Mouse (Mus musculus): ENCODE results near the gene Timm22. TPM values are rescaled to one million over a fixed set of nuclear protein-coding genes. Genes with fewer than 3 reads are reported as not detected.

Timm22 gene
- polyA plus RNA-seq, 1 experiment = 29.0 TPM

GRCm38 (mm10) chr11:76370491-76370890, 36.3 kb upstream of the Timm22 start:
- H3K9me3 ChIP-seq = no peaks in the 10 kb centered on the region
- TF ChIP-seq FLI1 (IDR thresholded peaks at IDR 0.05; ENCODE audit: low read length) (no peak), GATA1 (IDR thresholded peaks at IDR 0.05; ENCODE audit: borderline replicate concordance, low read length) (no peak)
- no peak overlapping the region for H3K4me3 ChIP-seq (replicated peaks)
- no peaks in the 10 kb centered on the region for H3K36me3 ChIP-seq (replicated peaks; ENCODE audit: low read length)
- peaks cover 7% of the 10 kb centered on the region for H3K27me3 ChIP-seq (replicated peaks)
- H3K4me1 ChIP-seq = peaks cover 30% of the 10 kb centered on the region

DNA sequence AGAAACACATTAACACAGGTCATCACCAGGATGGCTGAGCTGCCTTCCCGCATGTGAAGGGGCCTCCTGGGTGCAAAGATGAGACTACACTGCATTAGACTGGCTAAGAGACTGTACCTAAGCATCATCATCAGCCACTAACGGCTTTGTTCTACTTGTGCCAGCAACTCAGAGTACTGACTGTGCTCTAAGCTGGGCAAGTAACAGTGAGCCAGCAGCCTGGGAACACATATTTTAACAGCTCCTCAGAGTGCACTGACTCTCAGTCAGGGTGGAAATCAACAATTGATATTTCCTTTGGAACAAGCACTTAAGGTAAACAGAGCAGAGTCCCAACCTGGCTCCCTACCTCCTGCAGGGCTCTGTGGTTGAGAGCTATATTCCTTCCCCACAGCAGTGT, 34.6 kb upstream of the Timm22 start:
- Histone ChIP-seq H3K4me3 (replicated peaks) (no peak overlapping the region), H3K9me3 (no peaks in the 10 kb centered on the region), H3K36me3 (replicated peaks; ENCODE audit: low read length) (no peaks in the 10 kb centered on the region), H3K27me3 (replicated peaks) (peaks cover 7% of the 10 kb centered on the region), H3K4me1 (peaks cover 22% of the 10 kb centered on the region)
- no peak for TF ChIP-seq FLI1 (IDR thresholded peaks at IDR 0.05; ENCODE audit: low read length)

GRCm38 (mm10) chr11:76372534-76372933, 34.2 kb upstream of the Timm22 start:
- H3K4me1 ChIP-seq = peaks cover 18% of the 10 kb centered on the region
- TF ChIP-seq GATA1 (IDR thresholded peaks at IDR 0.05; ENCODE audit: borderline replicate concordance, low read length) = no peak
- TF ChIP-seq FLI1 (IDR thresholded peaks at IDR 0.05; ENCODE audit: low read length) = no peak
- H3K27me3 ChIP-seq (replicated peaks) = peaks cover 7% of the 10 kb centered on the region
- H3K9me3 ChIP-seq = no peaks in the 10 kb centered on the region
- H3K4me3 ChIP-seq (replicated peaks) = no peak overlapping the region
- H3K36me3 ChIP-seq (replicated peaks; ENCODE audit: low read length) = no peaks in the 10 kb centered on the region

- peaks cover 11% of the 10 kb centered on the region; the same call in 1 of the 2 replicates for H3K4me1 ChIP-seq
- no peak overlapping the region for H3K4me3 ChIP-seq (replicated peaks)
- H3K27me3 ChIP-seq (replicated peaks) = peaks cover 7% of the 10 kb centered on the region
- no peaks in the 10 kb centered on the region for H3K9me3 ChIP-seq
- no peaks in the 10 kb centered on the region for H3K36me3 ChIP-seq (replicated peaks; ENCODE audit: low read length)
- TF ChIP-seq FLI1 (IDR thresholded peaks at IDR 0.05; ENCODE audit: low read length) (no peak), GATA1 (IDR thresholded peaks at IDR 0.05; ENCODE audit: borderline replicate concordance, low read length) (no peak)
Measured at GRCm38 (mm10) chr11:76374491-76375185, 32.1 kb upstream of the Timm22 start.

GRCm38 (mm10) chr11:76376425-76376824, 30.3 kb upstream of the Timm22 start:
- TF ChIP-seq FLI1 (IDR thresholded peaks at IDR 0.05; ENCODE audit: low read length) = no peak
- no peak for TF ChIP-seq GATA1 (IDR thresholded peaks at IDR 0.05; ENCODE audit: borderline replicate concordance, low read length)
- H3K4me3 ChIP-seq (replicated peaks) = no peak overlapping the region

GRCm38 (mm10) chr11:76379921-76380544, 26.7 kb upstream of the Timm22 start:
- Histone ChIP-seq H3K9me3 (no peaks in the 10 kb centered on the region), H3K36me3 (replicated peaks; ENCODE audit: low read length) (no peaks in the 10 kb centered on the region), H3K4me3 (replicated peaks) (no peak overlapping the region), H3K27me3 (replicated peaks) (no peaks in the 10 kb centered on the region), H3K4me1 (peaks cover 5% of the 10 kb centered on the region)
- TF ChIP-seq FLI1 (IDR thresholded peaks at IDR 0.05; ENCODE audit: low read length) = no peak

More at GRCm38 (mm10) chr11:76376425-76376824, 30.3 kb upstream of the Timm22 start:
- peaks cover 11% of the 10 kb centered on the region for H3K4me1 ChIP-seq
- H3K9me3 ChIP-seq = no peaks in the 10 kb centered on the region
- H3K36me3 ChIP-seq (replicated peaks; ENCODE audit: low read length) = no peaks in the 10 kb centered on the region
- H3K27me3 ChIP-seq (replicated peaks) = peaks cover 3% of the 10 kb centered on the region

DNA sequence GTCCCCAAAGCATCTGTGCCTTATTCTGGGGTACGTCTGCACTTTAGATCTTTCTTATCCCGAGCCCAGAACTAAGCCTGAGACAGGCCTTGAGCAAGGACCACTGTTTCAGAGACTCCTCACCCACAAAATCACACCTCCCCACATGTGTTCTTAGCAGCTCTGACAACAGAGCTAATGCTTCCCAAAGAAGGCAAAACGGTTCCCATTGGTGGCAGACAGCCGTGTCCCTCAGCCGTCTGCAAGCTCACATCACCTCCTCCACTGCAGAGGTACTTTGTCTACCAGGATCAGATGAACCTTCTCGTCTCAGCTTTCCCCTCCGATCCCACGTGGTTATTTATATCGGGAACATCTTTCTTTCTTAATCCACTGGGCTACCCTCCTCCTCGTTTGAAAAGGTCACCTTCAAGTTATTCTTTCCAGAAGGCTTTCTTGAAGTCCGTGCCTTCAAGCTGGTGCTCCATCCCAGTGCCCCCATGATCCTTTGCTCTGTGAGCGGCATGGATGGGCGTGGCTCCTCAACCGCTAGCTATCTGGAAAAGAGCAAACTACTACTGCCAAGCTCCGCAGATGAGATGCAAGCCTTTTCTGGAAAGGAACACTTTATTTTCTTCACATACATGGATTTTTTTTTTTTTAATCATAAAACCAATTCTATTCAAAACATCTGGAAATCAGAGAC, 25.4 kb upstream of the Timm22 start:
- no peak overlapping the region for H3K4me3 ChIP-seq (replicated peaks)
- H3K27me3 ChIP-seq (replicated peaks) = no peaks in the 10 kb centered on the region
- no peak for TF ChIP-seq FLI1 (IDR thresholded peaks at IDR 0.05; ENCODE audit: low read length)
- TF ChIP-seq GATA1 (IDR thresholded peaks at IDR 0.05; ENCODE audit: borderline replicate concordance, low read length) = no peak
- H3K9me3 ChIP-seq = no peaks in the 10 kb centered on the region
- H3K36me3 ChIP-seq (replicated peaks; ENCODE audit: low read length) = no peaks in the 10 kb centered on the region
- peaks cover 5% of the 10 kb centered on the region for H3K4me1 ChIP-seq

- no peaks in the 10 kb centered on the region for H3K9me3 ChIP-seq
- peaks cover 5% of the 10 kb centered on the region for H3K4me1 ChIP-seq
- no peak overlapping the region for H3K4me3 ChIP-seq (replicated peaks)
- TF ChIP-seq GATA1 (IDR thresholded peaks at IDR 0.05; ENCODE audit: borderline replicate concordance, low read length) (no peak), FLI1 (IDR thresholded peaks at IDR 0.05; ENCODE audit: low read length) (no peak)
- no peaks in the 10 kb centered on the region for H3K36me3 ChIP-seq (replicated peaks; ENCODE audit: low read length)
- no peaks in the 10 kb centered on the region for H3K27me3 ChIP-seq (replicated peaks)
Measured at GRCm38 (mm10) chr11:76382711-76383324, 23.9 kb upstream of the Timm22 start.

GRCm38 (mm10) chr11:76384307-76384706, 22.4 kb upstream of the Timm22 start:
- no peak for TF ChIP-seq FLI1 (IDR thresholded peaks at IDR 0.05; ENCODE audit: low read length)
- no peak for TF ChIP-seq GATA1 (IDR thresholded peaks at IDR 0.05; ENCODE audit: borderline replicate concordance, low read length)
- H3K4me3 ChIP-seq (replicated peaks) = no peak overlapping the region
- no peaks in the 10 kb centered on the region for H3K9me3 ChIP-seq
- peaks cover 5% of the 10 kb centered on the region for H3K4me1 ChIP-seq
- no peaks in the 10 kb centered on the region for H3K27me3 ChIP-seq (replicated peaks)
- no peaks in the 10 kb centered on the region for H3K36me3 ChIP-seq (replicated peaks; ENCODE audit: low read length)

- Histone ChIP-seq H3K27me3 (replicated peaks) (no peaks in the 10 kb centered on the region), H3K4me1 (peaks cover 2% of the 10 kb centered on the region), H3K4me3 (replicated peaks) (no peak overlapping the region), H3K36me3 (replicated peaks; ENCODE audit: low read length) (no peaks in the 10 kb centered on the region), H3K9me3 (no peaks in the 10 kb centered on the region)
- no peak for TF ChIP-seq GATA1 (IDR thresholded peaks at IDR 0.05; ENCODE audit: borderline replicate concordance, low read length)
- no peak for TF ChIP-seq FLI1 (IDR thresholded peaks at IDR 0.05; ENCODE audit: low read length)
Measured at GRCm38 (mm10) chr11:76385017-76385416, 21.7 kb upstream of the Timm22 start.

All from megakaryocyte, embryonic 14.5 days (primary cell).